Mouse (Mus musculus): ENCODE results near the gene Wdr62.

- TF ChIP-seq CTCF (IDR thresholded peaks at IDR 0.05; ENCODE audit: low read depth) (peak; percentile 99), EP300 (optimal IDR thresholded peaks at IDR 0.05) (no peak)
These were observed 63.5 kb downstream of the Wdr62 start for GRCm38 (mm10) chr7:30216723-30217151.
